Mouse (Mus musculus) midbrain, embryonic 10.5 days (tissue): ENCODE results near the gene Smco1. TPM values are rescaled to one million over a fixed set of nuclear protein-coding genes. Genes with fewer than 3 reads are reported as not detected.
A peak's percentile ranks its signal among the peaks of the same experiment; 100 is the strongest.
"Not testable (repeated sequence)": the region's sequence is repeated elsewhere in the genome, so short reads cannot be mapped to it uniquely, and the experiment has no call there.

Experiments
- DNase-seq: peaks from one replicate; pipeline ENCODE4 v3.0.0-alpha.2; 2017; ENCODE audit warnings: low spot score
- H3K27ac ChIP-seq: fragments of 300-500 bp; sonication (generic); replicated peaks from 2 replicates; pipeline ENCODE4 v1.5.1; 2016; ENCODE audit warnings: mild to moderate bottlenecking
- H3K27me3 ChIP-seq: fragments of 300-500 bp; sonication (generic); 2 replicates; pipeline ENCODE4 v1.6.1; 2016; ENCODE audit warnings: low read depth, mild to moderate bottlenecking; ENCODE audit not compliant: poor library complexity, severe bottlenecking
- H3K36me3 ChIP-seq: fragments of 300-500 bp; sonication (generic); 2 replicates; pipeline ENCODE4 v1.6.1; 2016; ENCODE audit warnings: mild to moderate bottlenecking, moderate library complexity
- H3K4me1 ChIP-seq: fragments of 300-500 bp; sonication (generic); 2 replicates; pipeline ENCODE4 v1.6.1; 2016
- H3K4me3 ChIP-seq: fragments of 300-500 bp; sonication (generic); 2 replicates; pipeline ENCODE4 v1.5.1; 2016; ENCODE audit warnings: mild to moderate bottlenecking, moderate library complexity
- H3K9me3 ChIP-seq: fragments of 300-500 bp; sonication (generic); replicated peaks from 2 replicates; pipeline ENCODE4 v1.6.1; 2016; ENCODE audit warnings: mild to moderate bottlenecking
- WGBS: fragments of 180-500 bp; shearing (Covaris S2); methylation state at CpG from one replicate; pipeline ENCODE4 v1.1.7; 2016; 5-methylcytosine and 5-hydroxymethylcytosine counted together
- polyA plus RNA-seq: library from polyadenylated mRNA; unstranded; fragments of >200 nt; fragmentation: Nextera tagmentation; extraction: Ambion mirVana; gene quantifications from 2 replicates; pipeline ENCODE4 v1.2.1, GENCODE M21; 2016

Smco1 gene
- polyA plus RNA-seq, 1 experiment from 2014 or later: 0.07 TPM

GRCm38 (mm10) chr16:32277308-32278256, 6.3 kb downstream of the Smco1 start, which contains the start of gene Rnf168:
Gene Rnf168 (plus strand): TSS chr16:32277459.
- peak within 1 kb of the TSS; percentile 93 for H3K4me3 ChIP-seq
- no peaks in the 10 kb centered on the region for H3K27me3 ChIP-seq
- WGBS: under 1% methylated on average over 75 of the region's 75 CpGs
- H3K36me3 ChIP-seq: peaks cover 35% of the 10 kb centered on the region
- DNase-seq: peak; percentile 91
- H3K4me1 ChIP-seq: peaks cover 34% of the 10 kb centered on the region
- H3K9me3 ChIP-seq: peaks cover 10% of the 10 kb centered on the region
- peak within 1 kb of the TSS; percentile 97 for H3K27ac ChIP-seq

GRCm38 (mm10) chr16:32278396-32278795, 7.1 kb downstream of the Smco1 start:
- Histone ChIP-seq H3K27me3 (no peaks in the 10 kb centered on the region), H3K9me3 (peaks cover 10% of the 10 kb centered on the region), H3K27ac (peak overlapping the region; percentile 97), H3K4me1 (peaks cover 34% of the 10 kb centered on the region), H3K4me3 (peak overlapping the region; percentile 93), H3K36me3 (peaks cover 43% of the 10 kb centered on the region)
- no peak for DNase-seq
- 73% methylated on average over 7 of the region's 7 CpGs for WGBS

- WGBS: 94% methylated on average over 8 of the region's 8 CpGs
- Histone ChIP-seq H3K4me3 (peak overlapping the region; percentile 93), H3K4me1 (peaks cover 34% of the 10 kb centered on the region)
Measured at GRCm38 (mm10) chr16:32280211-32280610, 8.9 kb downstream of the Smco1 start.

GRCm38 (mm10) chr16:32282608-32283007, 11.3 kb downstream of the Smco1 start:
- H3K27ac ChIP-seq: no peak overlapping the region
- H3K27me3 ChIP-seq: no peaks in the 10 kb centered on the region
- H3K4me3 ChIP-seq: no peak overlapping the region
- peaks cover 86% of the 10 kb centered on the region for H3K36me3 ChIP-seq
- peaks cover 10% of the 10 kb centered on the region for H3K9me3 ChIP-seq
- H3K4me1 ChIP-seq: peaks cover 28% of the 10 kb centered on the region
- no peak for DNase-seq

More at GRCm38 (mm10) chr16:32280211-32280610, 8.9 kb downstream of the Smco1 start:
- H3K36me3 ChIP-seq: peaks cover 62% of the 10 kb centered on the region
- H3K27ac ChIP-seq: no peak overlapping the region
- H3K9me3 ChIP-seq: peaks cover 10% of the 10 kb centered on the region
- no peak for DNase-seq
- no peaks in the 10 kb centered on the region for H3K27me3 ChIP-seq

- DNase-seq: no peak
- Histone ChIP-seq H3K36me3 (peaks cover 68% of the 10 kb centered on the region), H3K27ac (no peak overlapping the region), H3K4me3 (no peak overlapping the region), H3K4me1 (no peaks in the 10 kb centered on the region), H3K27me3 (no peaks in the 10 kb centered on the region), H3K9me3 (no peaks in the 10 kb centered on the region)
- WGBS: 96% methylated on average over 4 of the region's 4 CpGs
Measured at GRCm38 (mm10) chr16:32291821-32292220, 20.6 kb downstream of the Smco1 start.

DNA sequence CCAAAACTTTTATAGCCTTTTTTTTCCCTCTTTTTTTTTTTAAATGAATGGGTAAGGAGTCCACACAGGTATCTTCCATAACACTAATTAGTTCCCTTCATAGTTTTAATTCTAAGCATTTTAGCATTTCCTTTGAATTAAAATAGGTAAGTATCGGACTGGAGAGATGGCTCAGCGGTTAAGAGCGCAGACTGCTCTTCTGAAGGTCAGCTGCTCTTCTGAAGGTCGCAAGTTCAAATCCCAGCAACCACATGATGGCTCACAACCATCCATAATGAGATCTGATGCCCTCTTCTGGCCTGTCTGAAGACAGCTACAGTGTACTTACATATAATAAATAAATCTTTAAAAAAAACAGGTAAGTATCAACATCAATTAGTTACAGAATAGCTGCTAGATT, 28.3 kb downstream of the Smco1 start:
- H3K27me3 ChIP-seq, H3K4me1 ChIP-seq, H3K4me3 ChIP-seq, DNase-seq, H3K9me3 ChIP-seq, H3K27ac ChIP-seq: not testable (repeated sequence)
- H3K36me3 ChIP-seq: peaks cover 64% of the 10 kb centered on the region
- WGBS: 96% methylated on average over 4 of the region's 4 CpGs

DNA sequence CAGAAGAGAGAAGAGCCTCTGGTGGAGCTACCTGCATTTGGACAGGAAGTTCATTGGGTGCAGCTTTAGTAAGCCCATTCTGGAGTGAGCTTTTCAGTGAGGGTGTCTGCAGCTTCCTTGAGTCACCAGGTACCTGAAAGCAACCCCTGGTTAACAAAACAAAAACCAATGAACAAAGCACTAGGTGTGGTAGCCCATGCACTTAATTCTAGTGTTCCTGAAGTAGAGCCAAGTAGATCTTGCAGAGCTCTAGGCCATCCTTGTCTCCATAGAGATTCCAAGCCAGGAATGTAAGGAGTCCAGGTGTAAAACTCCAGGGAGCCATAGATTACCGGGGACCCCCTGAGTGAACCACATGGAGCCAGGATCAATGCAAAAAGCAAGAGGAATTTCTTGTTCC, 31.8 kb downstream of the Smco1 start:
- no peaks in the 10 kb centered on the region for H3K4me1 ChIP-seq
- H3K4me3 ChIP-seq: no peak overlapping the region
- no peak for DNase-seq
- peaks cover 38% of the 10 kb centered on the region for H3K36me3 ChIP-seq
- 42% methylated on average over 1 of the region's 1 CpGs for WGBS
- no peak overlapping the region for H3K27ac ChIP-seq
- H3K27me3 ChIP-seq: no peaks in the 10 kb centered on the region
- no peaks in the 10 kb centered on the region for H3K9me3 ChIP-seq

DNA sequence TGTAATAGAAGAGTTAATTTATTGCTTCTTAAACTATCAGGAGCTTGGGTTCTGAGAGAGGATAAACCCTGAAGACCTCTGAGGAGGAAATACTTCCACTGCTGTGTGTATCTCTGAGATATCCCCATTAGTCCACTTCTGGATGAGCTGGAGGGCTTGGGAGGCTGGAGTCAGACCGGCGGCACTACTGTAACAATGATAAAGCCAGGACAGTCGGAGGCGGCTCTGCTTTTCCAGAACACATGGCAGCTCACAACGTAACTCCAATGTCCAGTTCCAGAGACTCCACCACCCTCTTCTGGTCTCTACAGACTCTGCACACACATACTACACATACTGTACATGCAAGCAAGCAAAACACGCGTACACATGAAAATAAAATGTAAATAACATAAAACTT, 32.6 kb downstream of the Smco1 start:
- no peaks in the 10 kb centered on the region for H3K27me3 ChIP-seq
- no peak for DNase-seq
- H3K4me1 ChIP-seq: no peaks in the 10 kb centered on the region
- no peak overlapping the region for H3K4me3 ChIP-seq
- peaks cover 30% of the 10 kb centered on the region for H3K36me3 ChIP-seq
- H3K9me3 ChIP-seq: no peaks in the 10 kb centered on the region
- 91% methylated on average over 7 of the region's 7 CpGs for WGBS
- H3K27ac ChIP-seq: no peak overlapping the region

DNA sequence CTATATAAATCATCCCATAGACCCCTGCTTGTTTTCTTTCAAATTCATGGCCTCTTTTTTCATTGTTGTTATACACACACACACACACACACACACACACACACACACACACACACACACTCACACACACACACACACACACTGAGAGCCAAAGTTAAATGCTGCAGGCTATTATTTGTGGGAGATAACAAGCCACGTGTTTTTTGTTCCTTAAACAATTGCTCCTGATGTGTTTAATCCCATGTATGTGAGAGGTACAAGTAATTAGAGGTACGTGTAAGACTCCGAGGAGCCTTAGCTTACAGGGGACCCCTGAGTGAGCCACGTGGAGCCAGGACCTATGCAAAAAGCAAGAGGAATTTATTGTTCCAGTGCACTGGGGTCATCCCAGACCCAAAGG, 40.7 kb downstream of the Smco1 start:
- WGBS: 87% methylated on average over 4 of the region's 4 CpGs
- Histone ChIP-seq H3K27ac (no peak overlapping the region), H3K4me1 (peaks cover 12% of the 10 kb centered on the region), H3K36me3 (no peaks in the 10 kb centered on the region), H3K4me3 (no peak overlapping the region), H3K27me3 (no peaks in the 10 kb centered on the region), H3K9me3 (no peaks in the 10 kb centered on the region)
- no peak for DNase-seq

DNA sequence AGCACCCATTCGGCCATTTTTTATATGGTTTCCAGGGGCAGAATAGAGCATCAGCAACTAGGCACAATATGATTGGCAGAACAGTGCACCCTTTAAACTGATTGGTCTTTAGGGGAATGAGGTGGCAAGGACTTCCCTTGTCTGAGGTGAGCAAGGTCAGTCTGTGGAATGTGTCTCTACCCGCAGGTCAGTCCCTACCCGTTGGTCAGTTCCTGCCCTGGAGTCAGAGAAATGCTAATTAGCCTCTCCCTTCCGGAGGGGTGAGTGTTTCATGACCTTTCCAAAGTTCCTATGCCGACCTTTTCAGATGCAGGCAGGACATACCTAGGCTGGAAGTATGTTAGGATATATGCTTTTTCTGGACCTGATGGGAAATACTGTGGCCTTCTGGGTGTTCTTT, 41.1 kb downstream of the Smco1 start:
- Histone ChIP-seq H3K27me3 (no peaks in the 10 kb centered on the region), H3K4me3 (no peak overlapping the region), H3K27ac (no peak overlapping the region), H3K4me1 (peaks cover 12% of the 10 kb centered on the region), H3K9me3 (no peaks in the 10 kb centered on the region), H3K36me3 (no peaks in the 10 kb centered on the region)
- WGBS: 59% methylated on average over 5 of the region's 5 CpGs
- DNase-seq: no peak

DNA sequence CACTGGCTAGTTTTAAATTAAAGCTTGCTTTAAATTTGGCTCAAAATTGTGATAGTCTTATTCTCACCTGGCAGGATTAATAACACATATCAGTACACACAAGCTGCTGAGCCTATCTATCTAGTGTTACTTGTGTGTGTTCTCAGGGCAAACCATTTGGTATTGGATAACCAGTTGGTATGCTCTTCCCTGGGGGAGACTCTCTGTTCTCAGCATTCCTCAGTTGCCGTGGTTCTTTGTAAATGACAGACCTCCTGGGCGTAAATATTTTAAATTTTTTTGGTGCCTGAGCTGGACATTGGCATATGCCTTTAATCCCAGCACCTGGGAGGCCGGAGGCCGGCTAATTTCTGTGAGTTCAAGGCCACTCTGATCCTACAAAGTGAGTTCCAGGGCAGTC, 41.6 kb downstream of the Smco1 start:
- WGBS: 72% methylated on average over 4 of the region's 4 CpGs
- Histone ChIP-seq H3K9me3 (no peaks in the 10 kb centered on the region), H3K4me3 (no peak overlapping the region), H3K36me3 (no peaks in the 10 kb centered on the region), H3K27me3 (no peaks in the 10 kb centered on the region), H3K27ac (no peak overlapping the region), H3K4me1 (peaks cover 12% of the 10 kb centered on the region)
- no peak for DNase-seq

DNA sequence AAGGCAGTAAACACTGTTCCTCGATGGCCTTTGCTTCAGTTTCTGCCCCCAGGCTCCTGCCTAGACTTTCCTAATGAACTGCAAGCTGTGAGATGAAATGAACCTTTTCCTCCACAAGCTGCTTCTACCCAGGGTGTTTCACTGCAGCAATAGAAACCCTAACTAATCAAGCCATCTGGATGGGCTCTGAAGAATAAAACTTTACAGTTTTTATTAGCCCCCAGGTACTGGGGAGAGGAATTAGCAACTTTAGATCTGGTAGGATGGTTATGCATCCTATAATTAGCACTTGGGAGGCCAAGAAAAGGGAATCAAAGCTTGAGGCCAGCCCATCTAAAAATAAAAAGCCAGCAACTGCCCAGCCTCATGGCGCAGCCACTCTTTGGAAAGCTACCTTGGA, 45.3 kb downstream of the Smco1 start:
- H3K9me3 ChIP-seq: no peaks in the 10 kb centered on the region
- H3K4me3 ChIP-seq: no peak overlapping the region
- DNase-seq: no peak
- 91% methylated on average over 2 of the region's 2 CpGs for WGBS
- H3K36me3 ChIP-seq: no peaks in the 10 kb centered on the region
- peaks cover 12% of the 10 kb centered on the region for H3K4me1 ChIP-seq
- H3K27me3 ChIP-seq: no peaks in the 10 kb centered on the region
- no peak overlapping the region for H3K27ac ChIP-seq

DNA sequence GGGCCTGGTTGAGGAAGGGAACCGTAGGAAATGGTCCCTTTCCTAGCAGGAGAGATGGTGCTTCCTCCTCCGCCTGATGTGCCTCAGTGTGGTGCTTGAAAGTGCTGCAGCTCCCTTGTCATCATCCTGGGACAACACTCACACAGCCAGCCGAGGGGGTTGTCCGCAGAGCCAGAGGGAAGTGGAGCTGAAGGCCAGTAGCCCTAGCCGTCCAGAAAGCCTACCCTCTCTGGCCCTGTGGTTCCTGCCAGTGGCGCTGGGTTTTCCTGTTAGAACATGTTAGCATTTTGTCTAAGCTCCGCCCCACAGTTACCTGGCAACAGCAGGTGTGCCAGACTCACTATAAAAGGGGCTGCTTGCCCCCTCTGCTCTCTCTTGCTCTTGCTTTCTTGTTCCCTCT, 52.7 kb downstream of the Smco1 start:
- no peak overlapping the region for H3K27ac ChIP-seq

More for the DNA sequence above, 52.7 kb downstream of the Smco1 start:
- DNase-seq: no peak
- Histone ChIP-seq H3K9me3 (no peaks in the 10 kb centered on the region), H3K4me1 (no peaks in the 10 kb centered on the region), H3K4me3 (no peak overlapping the region), H3K27me3 (no peaks in the 10 kb centered on the region), H3K36me3 (no peaks in the 10 kb centered on the region)
- 34% methylated on average over 7 of the region's 7 CpGs for WGBS
